Mouse (Mus musculus) large intestine, adult 2 months (tissue): ENCODE results near the gene Ankrd34a. TPM values are rescaled to one million over a fixed set of nuclear protein-coding genes. Genes with fewer than 3 reads are reported as not detected.
A peak's percentile ranks its signal among the peaks of the same experiment; 100 is the strongest.

Experiments used
- DNase-seq: peaks from one replicate; pipeline ENCODE4 v3.0.0-alpha.2; 2012; ENCODE audit warnings: low read depth, low spot score
- WGBS: fragments of 180-500 bp; shearing (Covaris S2); methylation state at CpG from one replicate; pipeline ENCODE4 v1.1.7; 2018; 5-methylcytosine and 5-hydroxymethylcytosine counted together
- polyA plus RNA-seq: library from polyadenylated mRNA; depleted of rRNA; stranded (reverse); fragments of >200 nt; gene quantifications from 2 replicates; pipeline ENCODE4 v1.2.3, GENCODE M21; 2012; rRNA removed

Ankrd34a gene
- polyA plus RNA-seq, result 0.30 and 0.45 TPM in 2 replicates

- DNase-seq, result no peak
- WGBS, result 3% methylated on average over 23 of the region's 23 CpGs
Measured at GRCm38 (mm10) chr3:96596228-96596707, at the start of gene Ankrd34a. Ankrd34a (plus strand) TSS chr3:96596636.

GRCm38 (mm10) chr3:96546880-96547279 is 49.6 kb upstream of the Ankrd34a start:
- DNase-seq, result no peak
- whole genome bisulfite sequencing, result 38% methylated on average over 4 of the region's 4 CpGs

DNA sequence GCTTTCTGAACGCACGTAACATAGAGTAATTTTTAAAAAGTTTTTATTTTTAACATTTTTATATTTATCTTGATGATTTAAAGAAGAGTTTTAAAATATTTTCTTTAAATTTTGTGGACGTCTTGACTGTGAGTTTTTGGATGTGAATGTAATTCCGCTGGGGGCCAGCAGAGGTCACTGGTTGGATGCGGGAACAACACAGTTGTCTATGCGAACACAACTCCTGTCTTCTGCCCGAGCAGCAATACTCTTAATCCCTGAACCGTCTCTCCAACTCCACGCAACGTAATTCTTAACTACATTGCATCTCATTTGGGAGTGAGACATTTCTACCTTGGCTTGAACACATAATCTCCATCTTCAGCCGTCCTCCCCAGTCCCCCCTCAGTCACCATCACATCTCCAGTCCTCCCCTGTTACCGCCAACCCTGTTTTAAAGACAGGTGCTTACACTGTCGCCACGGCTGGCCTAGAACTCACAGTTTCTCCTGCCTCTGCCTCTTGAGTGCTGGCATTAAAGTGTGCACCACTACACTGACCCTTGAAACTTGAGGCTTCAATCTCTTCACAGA is 49.0 kb upstream of the Ankrd34a start:
- WGBS, result 12% methylated on average over 14 of the region's 14 CpGs
- DNase-seq, result peak; percentile 36

- no peak for DNase-seq
- WGBS, result 83% methylated on average over 7 of the region's 7 CpGs
Measured at GRCm38 (mm10) chr3:96548824-96549223, 47.6 kb upstream of the Ankrd34a start.

GRCm38 (mm10) chr3:96549346-96549745 is 47.1 kb upstream of the Ankrd34a start:
- 81% methylated on average over 5 of the region's 5 CpGs for WGBS
- DNase-seq, result no peak

DNA sequence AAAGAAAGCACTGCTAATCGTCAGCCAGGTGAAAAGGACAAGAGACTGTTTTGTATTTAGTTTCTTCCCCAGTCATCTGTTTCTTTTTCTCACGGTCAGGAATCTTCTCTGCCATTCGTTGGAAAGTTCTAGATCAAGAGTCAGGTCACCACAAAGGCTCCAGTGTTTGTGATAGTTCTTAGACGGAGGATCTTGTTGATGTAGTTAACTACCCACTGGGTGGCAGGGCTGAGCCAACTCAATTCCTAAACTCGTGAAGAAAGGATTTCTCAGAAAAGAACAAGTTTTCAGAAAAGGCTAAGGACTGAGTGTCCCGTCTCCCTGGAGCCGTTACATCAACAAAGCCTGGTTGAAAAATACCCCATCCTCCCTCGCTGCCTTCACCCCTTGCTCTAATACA is 45.2 kb upstream of the Ankrd34a start:
- WGBS, result 2% methylated on average over 8 of the region's 8 CpGs

DNA sequence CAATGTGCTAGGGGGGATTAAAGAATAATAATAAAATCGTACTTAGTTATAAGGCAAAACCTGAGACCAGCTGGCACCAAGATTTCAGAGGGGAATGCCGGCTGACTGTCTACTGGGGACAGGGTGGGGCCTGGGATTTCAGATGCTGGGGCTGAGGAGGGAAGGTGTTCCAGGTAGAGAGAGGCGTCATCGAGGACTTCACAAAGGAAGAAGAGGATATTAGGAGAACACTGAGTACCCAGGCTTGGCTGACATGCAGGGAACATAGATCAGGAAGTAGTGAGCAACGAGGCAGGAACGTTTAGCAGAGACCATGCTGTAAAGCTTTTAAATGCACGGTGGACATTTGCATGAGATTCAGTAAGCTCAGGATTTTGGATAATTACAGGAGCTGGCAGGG is 44.5 kb upstream of the Ankrd34a start:
- 13% methylated on average over 7 of the region's 7 CpGs for WGBS
- DNase-seq, result no peak

More for the DNA sequence above, 45.2 kb upstream of the Ankrd34a start:
- DNase-seq, result no peak

GRCm38 (mm10) chr3:96553601-96554000 is 42.8 kb upstream of the Ankrd34a start:
- 50% methylated on average over 6 of the region's 6 CpGs for WGBS

DNA sequence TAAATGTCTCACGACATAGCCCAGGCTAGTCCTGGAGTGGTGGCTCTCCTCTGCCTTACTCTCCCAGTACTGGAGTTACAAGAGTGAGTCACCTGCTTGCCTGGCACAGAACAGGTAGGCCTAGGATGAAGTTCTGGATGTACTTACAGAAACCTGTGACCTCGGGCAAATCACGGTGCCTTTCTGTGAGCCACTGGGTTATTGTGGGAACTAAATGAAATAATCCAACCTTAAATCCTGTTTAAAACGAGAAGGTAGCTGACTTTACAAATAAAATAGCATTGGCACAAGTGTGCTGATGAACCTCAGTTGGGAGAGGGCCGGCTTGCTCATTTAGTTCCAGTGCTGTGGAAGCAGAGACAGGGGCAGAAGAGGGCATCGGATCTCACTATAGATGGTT is 42.2 kb upstream of the Ankrd34a start:
- 46% methylated on average over 6 of the region's 6 CpGs for WGBS
- no peak for DNase-seq

More at GRCm38 (mm10) chr3:96553601-96554000, 42.8 kb upstream of the Ankrd34a start:
- no peak for DNase-seq

DNA sequence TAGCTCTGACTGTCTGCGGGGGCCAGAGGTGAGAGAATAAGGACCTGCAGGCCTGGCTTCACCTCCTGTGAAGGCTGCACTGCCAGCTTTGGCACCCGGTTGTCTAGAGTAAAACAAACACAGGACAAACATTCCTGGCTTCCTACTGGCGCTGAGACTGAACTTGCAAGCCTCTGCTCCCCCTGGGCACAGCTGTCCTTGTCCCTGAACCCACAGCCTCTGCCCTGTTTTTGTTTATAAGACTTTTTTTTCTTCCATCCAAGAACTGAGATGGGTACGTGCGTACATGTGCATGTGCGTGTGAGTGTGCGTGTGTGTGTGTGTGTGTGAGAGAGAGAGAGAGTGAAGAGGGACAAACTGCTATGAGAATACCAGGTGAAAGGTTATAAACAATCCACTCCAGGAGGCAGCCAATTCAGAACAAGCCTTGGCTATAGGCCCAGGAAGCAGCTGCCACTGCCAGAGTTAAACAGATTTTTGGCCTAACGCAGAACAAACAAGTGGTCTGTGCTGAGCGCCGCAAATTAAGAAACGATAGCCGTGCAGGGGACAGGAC is 41.3 kb upstream of the Ankrd34a start:
- WGBS, result 9% methylated on average over 12 of the region's 12 CpGs
- DNase-seq, result no peak

GRCm38 (mm10) chr3:96555999-96556614 is 40.3 kb upstream of the Ankrd34a start:
- WGBS, result 23% methylated on average over 15 of the region's 15 CpGs

DNA sequence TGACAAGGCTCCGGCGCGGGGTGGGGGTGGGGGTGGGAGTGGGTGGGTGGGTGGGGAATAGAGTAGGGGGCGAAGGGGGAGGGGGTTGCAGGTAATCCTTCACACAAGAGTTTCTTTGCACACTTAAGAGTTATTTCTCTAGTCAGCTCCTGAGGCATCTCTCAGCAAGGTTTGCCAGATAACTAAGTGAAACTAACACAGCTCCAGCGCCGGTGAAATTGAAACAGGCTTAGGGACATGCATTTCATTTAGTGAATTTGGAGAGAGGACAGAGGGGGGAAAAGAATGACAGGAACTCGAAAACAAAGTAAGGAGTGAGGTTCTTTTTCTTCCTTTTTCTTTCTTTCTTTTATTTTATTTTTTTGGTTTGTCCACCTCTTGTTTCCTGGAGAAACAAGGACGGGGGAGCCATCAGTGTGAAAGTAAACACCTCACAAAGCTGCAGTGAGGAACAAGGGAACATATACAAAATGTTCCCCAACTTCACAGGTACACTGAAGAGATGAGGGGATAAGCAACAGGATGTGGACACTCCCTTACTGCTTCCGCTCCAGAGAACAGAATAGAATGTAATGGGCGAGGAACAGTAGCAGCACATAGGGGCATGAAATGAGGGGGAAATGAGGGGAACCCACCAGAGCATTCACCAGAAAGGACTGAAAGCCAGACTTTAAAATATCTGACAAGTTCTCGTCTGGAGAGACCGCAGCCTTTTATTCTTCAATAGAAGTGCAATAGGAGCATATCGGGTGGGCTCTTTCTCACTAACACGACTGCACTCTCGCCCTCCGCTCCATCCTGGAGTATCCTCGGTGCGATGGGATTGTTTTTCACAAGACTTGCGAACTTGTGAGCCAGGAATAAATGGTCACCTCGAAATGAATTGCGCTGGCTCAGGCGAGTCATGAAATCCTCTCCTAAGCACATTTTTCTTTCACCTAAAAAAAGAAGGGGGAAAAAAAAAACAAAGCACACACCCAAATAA is 39.5 kb upstream of the Ankrd34a start:
- 1% methylated on average over 22 of the region's 22 CpGs for WGBS
- no peak for DNase-seq

More at GRCm38 (mm10) chr3:96555999-96556614, 40.3 kb upstream of the Ankrd34a start:
- no peak for DNase-seq

DNA sequence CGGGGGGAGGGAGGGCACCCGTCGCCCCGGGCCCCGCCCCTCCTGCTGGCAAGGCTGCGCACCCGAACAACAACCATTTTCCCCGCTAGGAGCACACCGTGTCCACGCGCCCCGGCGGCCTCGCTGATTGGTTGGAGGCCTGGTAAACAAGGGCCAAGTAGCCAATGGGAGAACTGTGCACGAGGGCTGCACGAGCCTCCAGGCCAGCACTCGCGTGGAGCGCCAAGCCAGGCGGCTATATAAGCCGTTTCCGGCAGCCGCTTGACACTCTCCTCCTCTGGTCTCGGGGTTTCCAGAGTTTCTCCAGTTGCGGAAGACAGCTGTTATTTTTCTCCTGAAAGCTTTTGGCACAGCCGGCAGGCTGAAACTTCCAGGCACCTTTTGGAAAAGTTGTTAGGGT is 38.7 kb upstream of the Ankrd34a start, which contains the start of gene Txnip:
Gene Txnip, plus strand, starts transcription at position 264 of the 400 bp plus-strand sequence.
- no peak for DNase-seq
- WGBS, result under 1% methylated on average over 26 of the region's 26 CpGs

DNA sequence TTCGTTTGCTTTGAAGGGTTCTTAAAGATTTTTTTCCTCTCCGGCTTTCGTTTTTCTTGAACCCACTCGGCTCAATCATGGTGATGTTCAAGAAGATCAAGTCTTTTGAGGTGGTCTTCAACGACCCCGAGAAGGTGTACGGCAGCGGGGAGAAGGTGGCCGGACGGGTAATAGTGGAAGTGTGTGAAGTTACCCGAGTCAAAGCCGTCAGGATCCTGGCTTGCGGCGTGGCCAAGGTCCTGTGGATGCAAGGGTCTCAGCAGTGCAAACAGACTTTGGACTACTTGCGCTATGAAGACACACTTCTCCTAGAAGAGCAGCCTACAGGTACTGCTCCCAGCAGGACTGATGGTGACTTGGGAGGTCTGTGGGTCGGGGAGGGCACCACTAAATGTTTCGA is 38.3 kb upstream of the Ankrd34a start:
- no peak for DNase-seq
- WGBS, result under 1% methylated on average over 17 of the region's 17 CpGs

DNA sequence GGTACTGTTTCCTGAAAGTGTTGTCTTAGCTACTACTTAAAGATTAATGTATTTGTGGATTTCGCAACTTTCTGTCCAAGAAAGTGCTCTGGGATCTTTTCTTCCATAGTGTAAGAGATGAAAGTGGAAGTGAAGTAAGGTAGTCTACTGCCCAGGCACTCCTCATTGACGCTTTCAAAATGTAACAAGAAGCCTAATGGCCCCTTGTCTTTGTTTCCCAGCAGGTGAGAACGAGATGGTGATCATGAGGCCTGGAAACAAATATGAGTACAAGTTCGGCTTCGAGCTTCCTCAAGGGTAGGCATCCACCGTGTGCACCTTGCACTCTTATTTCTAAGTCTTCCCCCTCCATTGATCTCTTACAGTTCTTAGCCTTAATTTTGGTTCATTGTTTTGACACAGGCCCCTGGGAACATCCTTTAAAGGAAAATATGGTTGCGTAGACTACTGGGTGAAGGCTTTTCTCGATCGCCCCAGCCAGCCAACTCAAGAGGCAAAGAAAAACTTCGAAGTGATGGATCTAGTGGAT is 37.7 kb upstream of the Ankrd34a start:
- WGBS, result under 1% methylated on average over 10 of the region's 10 CpGs
- DNase-seq, result no peak

GRCm38 (mm10) chr3:96559398-96559910 is 37.0 kb upstream of the Ankrd34a start:
- WGBS, result 1% methylated on average over 12 of the region's 12 CpGs
- DNase-seq, result no peak

GRCm38 (mm10) chr3:96559911-96560850 is 36.3 kb upstream of the Ankrd34a start:
- WGBS, result under 1% methylated on average over 23 of the region's 23 CpGs
- no peak for DNase-seq
